Mouse (Mus musculus): ENCODE measurements around the gene Mpped2.

Mpped2 gene

GRCm38 (mm10) chr2:106745364-106745763, 52.3 kb downstream of the Mpped2 start:
- DNase-seq (ENCODE audit: low spot score in 2 of 2), result no peak

- no peak for DNase-seq (ENCODE audit: low spot score in 2 of 2)
Measured at GRCm38 (mm10) chr2:106746211-106746610, 53.1 kb downstream of the Mpped2 start.

GRCm38 (mm10) chr2:106746905-106747304, 53.8 kb downstream of the Mpped2 start:
- DNase-seq (ENCODE audit: low spot score in 2 of 2), result no peak

GRCm38 (mm10) chr2:106747342-106747741, 54.3 kb downstream of the Mpped2 start:
- DNase-seq (ENCODE audit: low spot score in 2 of 2), result no peak

GRCm38 (mm10) chr2:106750878-106751277, 57.8 kb downstream of the Mpped2 start:
- no peak for DNase-seq (ENCODE audit: low spot score in 2 of 2)

- no peak for DNase-seq (ENCODE audit: low spot score in 2 of 2)
Measured at GRCm38 (mm10) chr2:106753703-106754102, 60.6 kb downstream of the Mpped2 start.

GRCm38 (mm10) chr2:106754696-106755095, 61.6 kb downstream of the Mpped2 start:
- DNase-seq (ENCODE audit: low spot score in 2 of 2), result no peak

- no peak for DNase-seq (ENCODE audit: low spot score in 2 of 2)
Measured at GRCm38 (mm10) chr2:106756354-106757103, 63.5 kb downstream of the Mpped2 start.

GRCm38 (mm10) chr2:106762920-106763319, 69.9 kb downstream of the Mpped2 start:
- no peak for DNase-seq (ENCODE audit: low spot score in 2 of 2)

- no peak for DNase-seq (ENCODE audit: low spot score in 2 of 2)
Measured at GRCm38 (mm10) chr2:106769236-106769635, 76.2 kb downstream of the Mpped2 start.

- DNase-seq (ENCODE audit: low spot score in 2 of 2), result no peak
Measured at GRCm38 (mm10) chr2:106772643-106773042, 79.6 kb downstream of the Mpped2 start.

- DNase-seq (ENCODE audit: low spot score in 2 of 2), result no peak
Measured at GRCm38 (mm10) chr2:106774251-106775196, 81.5 kb downstream of the Mpped2 start.

GRCm38 (mm10) chr2:106775994-106776393, 82.9 kb downstream of the Mpped2 start:
- no peak for DNase-seq (ENCODE audit: low spot score in 2 of 2)

- DNase-seq (ENCODE audit: low spot score in 2 of 2), result no peak
Measured at GRCm38 (mm10) chr2:106778861-106779516, 85.9 kb downstream of the Mpped2 start.

- DNase-seq (ENCODE audit: low spot score in 2 of 2), result no peak
Measured at GRCm38 (mm10) chr2:106781181-106782179, 88.4 kb downstream of the Mpped2 start.

- DNase-seq (ENCODE audit: low spot score in 2 of 2), result no peak
Measured at GRCm38 (mm10) chr2:106783311-106783710, 90.2 kb downstream of the Mpped2 start.

- no peak for DNase-seq (ENCODE audit: low spot score in 2 of 2)
Measured at GRCm38 (mm10) chr2:106788055-106788454, 95.0 kb downstream of the Mpped2 start.

- no peak for DNase-seq (ENCODE audit: low spot score in 2 of 2)
Measured at GRCm38 (mm10) chr2:106788573-106788972, 95.5 kb downstream of the Mpped2 start.

- DNase-seq (ENCODE audit: low spot score in 2 of 2), result no peak
Measured at GRCm38 (mm10) chr2:106789694-106790328, 96.7 kb downstream of the Mpped2 start.

GRCm38 (mm10) chr2:106790329-106790701, 97.2 kb downstream of the Mpped2 start:
- DNase-seq (ENCODE audit: low spot score in 2 of 2), result no peak
